Mouse (Mus musculus): ENCODE measurements around the gene Ppp2r1a.

Gene Ppp2r1a

DNA sequence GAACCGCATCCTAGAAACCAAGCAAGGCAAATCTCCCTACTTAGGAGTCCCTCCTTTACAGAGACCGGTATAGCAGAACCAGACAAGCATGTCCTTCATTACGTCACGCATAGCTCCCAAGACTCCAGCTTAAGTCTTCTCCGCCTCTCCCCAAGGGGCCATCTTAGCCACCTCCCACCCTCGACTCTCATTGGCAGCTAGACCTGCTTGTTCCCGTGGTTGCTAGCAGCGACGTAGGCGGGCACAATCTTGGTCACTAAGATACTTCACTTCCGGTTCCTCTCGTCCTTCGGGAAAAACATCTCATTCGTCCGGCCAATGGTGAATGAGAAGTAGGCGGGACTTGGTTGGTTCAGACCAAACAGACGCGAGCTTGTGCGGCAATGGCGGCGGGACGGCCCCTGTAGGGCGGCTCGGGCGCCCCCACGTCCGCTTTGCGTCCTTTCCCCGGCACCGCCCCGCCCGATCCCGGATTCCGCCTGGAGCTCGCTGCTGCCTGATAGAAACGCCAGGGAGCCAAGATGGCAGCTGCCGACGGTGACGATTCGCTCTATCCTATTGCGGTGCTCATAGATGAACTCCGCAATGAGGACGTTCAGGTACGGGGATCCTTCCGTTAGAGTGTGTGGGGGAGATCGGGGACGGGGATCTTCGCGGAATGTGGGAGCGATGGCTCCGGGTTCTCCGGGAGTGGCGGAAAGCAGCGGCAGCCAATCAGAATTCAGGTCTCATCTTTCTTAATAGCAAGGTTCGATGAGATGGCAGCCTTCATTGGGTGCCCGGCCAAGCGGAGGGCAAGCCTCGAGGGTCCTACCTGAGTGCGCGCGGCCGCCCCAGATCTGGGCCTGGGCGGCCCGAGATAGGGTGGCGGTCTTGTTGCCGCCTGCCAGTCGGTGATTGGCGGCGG lies at the start of gene Ppp2r1a:
Gene Ppp2r1a (plus strand): TSS at position 327 of the 907 bp plus-strand sequence.
- peak; percentile 99 for DNase-seq (ENCODE audit: extremely low read depth, low read depth)

DNA sequence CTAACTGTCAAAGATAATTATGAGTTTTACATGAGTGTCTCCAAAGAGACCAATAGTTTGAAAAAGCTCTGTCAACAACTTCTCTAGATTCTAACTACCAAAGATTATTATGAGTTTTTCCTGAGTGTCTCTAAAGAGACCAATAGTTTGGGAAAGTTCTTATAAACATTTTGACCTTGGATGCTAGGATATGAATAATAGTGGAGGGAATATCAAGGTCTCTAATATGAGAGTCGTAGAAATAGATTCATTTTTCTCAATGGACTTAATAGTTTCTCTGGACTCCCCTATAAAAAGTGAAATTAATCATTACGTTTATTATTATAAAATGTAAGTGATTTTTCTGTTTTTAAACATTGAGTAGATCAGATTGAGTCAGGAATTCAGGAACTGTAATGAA lies 40.1 kb upstream of the Ppp2r1a start, which contains the start of gene Vmn1r231:
Gene Vmn1r231 (minus strand): TSS at position 101 of the 400 bp plus-strand sequence.
- DNase-seq (ENCODE audit: extremely low read depth, low read depth), result no peak

DNA sequence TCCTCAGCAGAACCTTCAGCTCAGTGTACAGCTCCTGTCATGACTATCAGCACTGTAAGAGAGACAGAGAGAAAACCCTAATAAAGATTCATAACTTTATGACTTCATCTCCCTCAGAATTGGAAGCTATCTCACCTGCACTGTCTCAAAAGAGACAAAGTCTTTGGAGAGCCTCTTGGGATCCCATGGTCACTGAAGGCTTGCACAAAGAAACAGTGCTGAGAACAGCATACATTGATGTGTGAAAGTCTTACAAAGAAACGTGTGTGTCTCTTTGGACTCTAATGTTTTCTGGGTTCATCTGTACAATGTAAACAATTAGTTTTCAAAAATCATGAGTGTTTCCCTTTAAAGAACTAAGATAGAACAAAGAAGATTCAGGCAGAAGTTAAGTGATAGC lies 25.5 kb upstream of the Ppp2r1a start, which contains the start of gene Vmn1r232:
Gene Vmn1r232 (minus strand): TSS at position 101 of the 400 bp plus-strand sequence.
- no peak for DNase-seq (ENCODE audit: extremely low read depth, low read depth)

DNA sequence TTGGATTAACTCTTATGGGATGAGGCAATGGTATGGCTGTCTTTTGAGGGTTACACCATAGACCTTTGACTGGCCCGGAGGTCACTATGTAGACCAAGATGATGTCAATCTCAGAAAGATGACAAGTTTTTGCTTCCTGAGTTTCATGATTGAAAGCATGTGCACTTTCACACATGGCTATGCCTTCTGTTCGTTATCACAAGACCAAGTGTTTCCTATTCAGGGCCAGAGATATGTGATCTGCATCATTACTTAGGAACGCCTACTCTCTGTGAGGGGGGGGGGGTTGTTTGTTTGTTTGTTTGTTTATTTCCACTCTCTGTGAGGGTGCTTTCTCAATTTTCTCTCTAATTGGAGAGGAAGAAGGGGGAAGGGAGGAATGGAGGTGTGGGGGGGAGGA lies 885 bp upstream of the Ppp2r1a start:
- DNase-seq (ENCODE audit: extremely low read depth, low read depth), result no peak

DNA sequence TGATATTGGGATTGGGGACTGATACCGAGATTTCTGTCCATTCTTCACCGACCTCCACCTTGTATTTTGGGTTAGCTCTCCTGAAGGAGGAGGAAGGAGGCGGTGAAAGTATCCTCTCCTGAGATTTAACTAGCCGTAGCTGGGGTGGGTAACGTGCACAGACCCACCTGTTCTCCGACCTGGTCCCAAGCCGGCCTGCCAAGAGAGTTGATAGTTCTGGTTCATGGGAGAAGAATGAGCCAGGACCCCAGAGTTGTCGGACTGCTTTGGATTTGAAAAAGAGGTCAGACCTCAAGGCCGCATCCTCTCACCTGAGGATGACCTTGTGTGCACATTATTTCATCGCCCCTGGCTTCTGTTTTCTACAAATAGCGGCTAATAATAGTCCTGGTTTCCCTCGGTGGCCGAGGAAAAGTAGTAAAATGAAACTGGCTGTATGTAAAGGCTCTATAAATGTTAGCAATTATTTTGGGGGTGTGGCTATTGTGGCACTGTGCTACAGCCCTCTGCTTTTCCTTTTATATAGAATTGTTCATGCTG lies 985 bp downstream of the Ppp2r1a start:
- DNase-seq (ENCODE audit: extremely low read depth, low read depth), result no peak

DNA sequence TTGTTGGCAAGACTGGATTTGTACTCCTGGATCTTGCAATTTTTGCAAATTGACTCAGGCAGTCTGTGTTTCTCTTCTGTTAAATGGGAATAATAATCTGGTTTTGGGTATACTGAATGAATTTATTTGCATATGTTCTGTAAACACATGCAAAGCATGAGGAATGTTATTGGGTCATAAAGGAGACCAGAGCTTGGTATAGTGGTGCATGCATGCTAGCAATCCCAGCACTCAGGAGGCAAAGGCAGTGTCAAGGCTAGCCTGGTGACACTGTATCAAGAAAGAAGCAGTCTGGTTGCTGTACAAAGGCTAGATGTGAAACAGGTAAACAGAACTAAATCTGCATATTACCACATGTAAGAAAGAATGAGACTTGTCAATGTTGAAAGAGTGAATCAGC lies 1.5 kb downstream of the Ppp2r1a start:
- DNase-seq (ENCODE audit: extremely low read depth, low read depth), result no peak

DNA sequence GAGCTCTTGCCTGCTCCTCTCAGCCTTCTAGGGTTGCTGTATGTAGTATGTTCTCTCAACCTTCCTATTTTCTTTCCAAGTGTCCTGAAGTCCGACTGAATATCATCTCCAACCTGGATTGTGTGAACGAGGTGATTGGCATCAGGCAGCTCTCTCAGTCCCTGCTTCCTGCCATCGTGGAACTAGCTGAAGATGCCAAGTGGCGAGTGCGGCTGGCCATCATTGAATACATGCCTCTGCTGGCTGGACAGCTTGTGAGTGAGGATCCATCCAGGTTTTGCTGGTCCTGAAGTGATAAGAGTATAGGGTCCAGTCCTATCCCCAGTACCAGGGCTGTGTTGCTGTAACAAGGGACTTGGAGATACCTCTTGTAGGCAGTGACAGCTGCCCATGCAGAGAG lies 15.3 kb downstream of the Ppp2r1a start:
- DNase-seq (ENCODE audit: extremely low read depth, low read depth), result no peak

DNA sequence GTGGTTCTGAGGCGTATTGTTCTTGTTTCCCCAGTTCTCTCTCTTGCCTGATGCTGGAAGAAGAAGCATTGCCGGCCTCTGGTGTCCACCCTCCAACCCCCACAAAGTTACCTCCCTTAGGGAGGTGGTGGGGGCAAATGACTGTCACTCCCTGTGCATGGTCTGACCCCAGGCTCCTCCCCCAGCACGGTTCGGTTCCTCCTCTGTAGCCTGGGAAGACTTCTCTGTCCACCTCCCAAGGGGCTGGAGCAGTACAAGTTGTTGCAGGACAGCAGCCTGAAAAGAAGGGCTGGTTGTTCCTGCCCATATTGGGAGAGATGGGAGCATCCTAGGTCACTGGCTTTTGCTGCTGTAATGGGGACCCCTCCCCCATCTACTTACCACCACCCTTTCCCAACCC lies 20.3 kb downstream of the Ppp2r1a start:
- DNase-seq (ENCODE audit: extremely low read depth, low read depth), result no peak

DNA sequence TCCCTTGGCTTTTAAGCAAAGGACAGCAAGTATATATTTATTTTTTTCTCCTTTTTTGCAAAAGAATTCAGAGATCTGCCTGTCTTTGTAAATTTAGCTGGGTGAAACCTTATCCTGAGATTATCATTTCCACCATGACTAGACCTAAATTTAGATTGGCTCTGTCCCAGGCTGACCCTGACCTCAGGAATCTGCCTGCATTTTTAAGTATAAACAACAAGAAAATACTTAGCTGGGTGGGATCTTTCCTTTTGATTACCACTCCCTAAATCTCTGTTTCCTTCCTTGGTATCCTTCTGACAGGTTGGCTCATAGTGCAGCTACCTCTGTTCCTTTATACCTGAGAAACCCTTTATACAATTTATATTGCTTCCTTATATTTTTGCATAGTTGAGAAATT lies 21.6 kb downstream of the Ppp2r1a start:
- DNase-seq (ENCODE audit: extremely low read depth, low read depth), result no peak

DNA sequence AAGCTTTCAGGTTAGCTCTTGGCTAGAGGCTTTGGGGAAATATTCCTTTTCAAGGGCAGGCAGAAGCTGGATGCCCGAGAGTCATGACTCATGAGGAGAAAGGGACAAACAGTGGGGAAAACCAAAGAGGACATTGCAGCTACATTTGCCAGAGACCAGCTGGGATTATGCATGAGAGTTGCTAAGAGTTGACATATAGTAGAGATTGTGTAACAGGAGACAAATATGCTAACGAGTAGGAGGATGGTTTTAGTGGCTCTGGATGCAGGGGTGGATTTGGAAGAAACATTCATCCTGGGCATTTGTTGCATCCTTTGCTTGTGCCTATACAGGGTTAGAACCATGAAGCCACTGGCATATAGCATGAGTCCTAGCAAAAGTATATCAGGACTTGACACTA lies 48.6 kb downstream of the Ppp2r1a start:
- DNase-seq (ENCODE audit: extremely low read depth, low read depth), result no peak

DNA sequence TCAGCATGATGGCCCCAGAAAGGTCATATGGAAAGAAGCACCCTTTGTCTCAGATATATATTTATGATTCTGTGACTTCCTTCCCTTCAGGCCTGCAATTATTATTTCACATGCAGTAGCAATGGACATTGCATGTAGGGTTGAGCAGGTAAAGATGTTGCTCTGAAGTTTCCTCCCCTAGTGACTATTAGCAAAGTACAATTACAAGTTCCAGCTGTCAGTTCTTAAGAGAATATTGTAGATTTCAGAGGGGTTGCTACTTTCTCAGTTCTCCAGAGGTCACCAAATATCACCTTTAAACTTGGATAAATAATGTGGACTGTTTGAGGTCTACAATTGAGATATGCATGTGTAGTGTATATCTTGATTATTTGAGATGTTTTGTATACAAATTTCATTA lies 51.3 kb downstream of the Ppp2r1a start, which contains the start of gene Vmn1r233:
Gene Vmn1r233 (minus strand): TSS at position 101 of the 400 bp plus-strand sequence.
- no peak for DNase-seq (ENCODE audit: extremely low read depth, low read depth)

DNA sequence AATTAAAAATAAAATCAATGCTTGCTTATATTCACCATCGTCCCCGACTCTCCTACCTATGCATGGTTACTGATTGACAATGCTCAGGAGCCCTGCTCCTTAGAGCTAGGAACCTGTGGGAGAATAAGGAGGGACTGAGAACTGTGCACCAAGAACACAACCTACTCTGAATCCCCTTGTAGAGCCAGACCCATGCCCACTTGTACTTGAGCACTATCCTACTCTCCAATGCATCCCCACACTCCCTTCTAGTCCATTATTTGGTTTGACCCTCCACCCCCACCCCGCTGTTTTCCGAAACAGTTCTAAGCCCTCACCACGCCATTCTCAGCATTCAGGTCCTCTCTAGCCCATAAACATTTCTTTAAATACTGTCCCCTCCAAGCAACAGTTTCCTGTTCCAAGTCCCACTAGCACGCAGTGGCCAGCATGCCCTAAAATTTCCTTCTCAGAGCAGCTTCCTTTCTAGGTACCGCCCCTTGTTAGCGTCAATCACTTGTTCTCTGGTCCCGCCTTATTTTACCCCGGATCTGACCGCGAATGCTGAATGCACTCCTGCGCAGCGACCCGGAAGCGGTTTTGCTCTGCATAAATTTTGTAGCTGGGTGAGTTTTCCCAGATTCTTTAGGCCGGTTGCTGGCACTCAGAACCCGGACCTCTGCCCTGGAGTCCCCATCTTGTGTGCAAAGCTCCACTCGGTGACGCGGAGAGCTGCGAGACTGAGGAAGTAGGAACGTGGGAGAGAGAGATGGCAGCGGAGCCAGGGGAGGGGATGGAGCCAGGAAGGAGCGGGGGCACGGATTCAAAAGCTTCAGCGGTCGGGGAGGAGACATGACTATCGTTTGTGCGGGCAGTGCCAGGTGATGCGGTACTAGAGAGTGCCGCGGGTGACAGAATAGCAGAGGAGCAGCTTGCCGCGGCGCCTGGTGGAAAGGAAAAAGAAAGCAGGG lies 63.5 kb downstream of the Ppp2r1a start, which contains the start of gene Zfp160:
Gene Zfp160 (plus strand): TSS at position 522 of the 950 bp plus-strand sequence.
- peak; percentile 87 for DNase-seq (ENCODE audit: extremely low read depth, low read depth)

DNA sequence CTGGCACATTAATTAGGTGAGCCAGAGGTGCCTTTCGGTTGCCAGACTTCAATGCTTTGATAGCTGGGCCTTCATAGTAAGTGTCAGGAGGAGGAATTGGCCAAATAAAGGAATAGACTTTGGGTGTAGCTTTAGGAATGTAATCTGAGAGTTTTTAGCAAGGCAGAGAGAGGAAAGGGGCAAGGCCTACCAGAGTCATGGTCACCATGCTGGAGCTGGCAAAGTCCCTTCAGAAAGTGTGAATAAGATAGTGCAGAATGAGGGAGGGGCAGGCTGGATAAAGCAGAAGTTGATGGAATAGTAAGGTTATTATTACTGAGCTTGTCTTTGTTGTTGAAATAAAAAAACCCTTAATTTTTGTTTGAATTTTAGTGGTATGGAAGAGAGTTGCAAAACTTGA lies 64.6 kb downstream of the Ppp2r1a start:
- peak; percentile 53 for DNase-seq (ENCODE audit: extremely low read depth, low read depth)

Data from MEL-GATA-1-ER (cell line).